ENCODE assay signal across 9 mouse cellular contexts in genomic region chr8:120040861-120041260, GRCm38 (mm10). TPM values are rescaled to one million over a fixed set of nuclear protein-coding genes. Genes with fewer than 3 reads are reported as not detected.
DNase-seq lines count a peak whose midpoint lies in the region; ATAC-seq lines count a peak whose summit lies in the region.
"Had no signal": no experiment of that assay in that cellular context is flagged by ENCODE, and none has a peak within 500 bp of the region (broad histone marks: within the 10 kb centered on the region; RNA-seq: fewer than 3 reads in every experiment).

No protein-coding gene starts in this region.

- peak; percentile 42 for DNase-seq in layer of hippocampus, adult 11-12 months (ENCODE audit: low spot score)
- DNase-seq in layer of hippocampus, postnatal 25 days (ENCODE audit: extremely low spot score in 1 of 2, low spot score in 1 of 2), result no peak
- DNase-seq in kidney, postnatal 14 days, result peak; percentile 66
- peak; percentile 72 for DNase-seq in lung, postnatal 25 days (ENCODE audit: low spot score)
- DNase-seq in cerebellum, postnatal 10 days, result no peak
- no peak for DNase-seq in yolk sac, embryonic 10.5 days (ENCODE audit: low spot score)

- peaks cover 13% of the 10 kb centered on the region for H3K4me1 ChIP-seq in intestine, embryonic 15.5 days (replicated peaks)

- no peak overlapping the region for H3K27ac ChIP-seq in intestine, embryonic 15.5 days
- H3K27ac ChIP-seq: embryonic facial prominence, embryonic 15.5 days had no signal

- H3K9me3 ChIP-seq in intestine, embryonic 15.5 days, result no peaks in the 10 kb centered on the region
- H3K9me3 ChIP-seq: embryonic facial prominence, embryonic 15.5 days had no signal

- H3K27me3 ChIP-seq in intestine, embryonic 15.5 days (replicated peaks), result no peaks in the 10 kb centered on the region
- H3K27me3 ChIP-seq: embryonic facial prominence, embryonic 15.5 days had no signal

- no peaks in the 10 kb centered on the region for H3K36me3 ChIP-seq in intestine, embryonic 15.5 days
- H3K36me3 ChIP-seq: embryonic facial prominence, embryonic 15.5 days had no signal

- H3K4me2 ChIP-seq in intestine, embryonic 15.5 days (replicated peaks), result no peak overlapping the region
- H3K4me2 ChIP-seq: embryonic facial prominence, embryonic 15.5 days had no signal

- WGBS in intestine, embryonic 15.5 days, result 46% methylated on average over 1 of the region's 1 CpGs

- H3K9ac ChIP-seq in intestine, embryonic 15.5 days, result no peak overlapping the region
- H3K9ac ChIP-seq: embryonic facial prominence, embryonic 15.5 days had no signal

- peak; percentile 82 for ATAC-seq in granulocyte monocyte progenitor cell, adult 5-6 weeks (replicated peaks; ENCODE audit: poor library complexity, severe bottlenecking)
- ATAC-seq in intestine, embryonic 15.5 days, result no peak

- no peak overlapping the region for H3K4me3 ChIP-seq in intestine, embryonic 15.5 days (replicated peaks)
- H3K4me3 ChIP-seq: embryonic facial prominence, embryonic 15.5 days had no signal

RNA-seq across cellular contexts. Expression of gene Crispld2, which starts 48.6 kb away (rescaled TPM):
- total RNA-seq in layer of hippocampus, postnatal 25 days (2021), result 1 to 10 TPM; 1.4 to 2.1 TPM
- total RNA-seq in granulocyte monocyte progenitor cell, adult 5-6 weeks (2014; fragmentation: Nextera tagmentation), result not detected in 2 replicates
- total RNA-seq in granulocyte monocyte progenitor cell, adult 5-6 weeks (2017), result 0.73 and 1.7 TPM in 2 replicates
- polyA plus RNA-seq in intestine, embryonic 15.5 days (2015; fragmentation: Nextera tagmentation; extraction: Ambion mirVana), result 23.9 and 24.9 TPM in 2 replicates

Comparison
In these comparisons a context has a peak if more than half of its experiments do, and no peak if none do; other contexts are left out.
1. DNase-seq: peak in layer of hippocampus, adult 11-12 months (single experiment), kidney, postnatal 14 days (single experiment) and lung, postnatal 25 days (single experiment); none in layer of hippocampus, postnatal 25 days (0 of 2), cerebellum, postnatal 10 days (0 of 2) and yolk sac, embryonic 10.5 days (single experiment).